Mouse (Mus musculus) fat pad, adult 2 months (tissue): ENCODE measurements around the gene Eed.
"Not testable (repeated sequence)": the region's sequence is repeated elsewhere in the genome, so short reads cannot be mapped to it uniquely, and the experiment has no call there.

Experiments
- DNase-seq: peaks from one replicate; pipeline ENCODE4 v3.0.0-alpha.2; 2011; ENCODE audit warnings: low read depth, low spot score; ENCODE audit errors: extremely low read depth

Gene Eed

DNA sequence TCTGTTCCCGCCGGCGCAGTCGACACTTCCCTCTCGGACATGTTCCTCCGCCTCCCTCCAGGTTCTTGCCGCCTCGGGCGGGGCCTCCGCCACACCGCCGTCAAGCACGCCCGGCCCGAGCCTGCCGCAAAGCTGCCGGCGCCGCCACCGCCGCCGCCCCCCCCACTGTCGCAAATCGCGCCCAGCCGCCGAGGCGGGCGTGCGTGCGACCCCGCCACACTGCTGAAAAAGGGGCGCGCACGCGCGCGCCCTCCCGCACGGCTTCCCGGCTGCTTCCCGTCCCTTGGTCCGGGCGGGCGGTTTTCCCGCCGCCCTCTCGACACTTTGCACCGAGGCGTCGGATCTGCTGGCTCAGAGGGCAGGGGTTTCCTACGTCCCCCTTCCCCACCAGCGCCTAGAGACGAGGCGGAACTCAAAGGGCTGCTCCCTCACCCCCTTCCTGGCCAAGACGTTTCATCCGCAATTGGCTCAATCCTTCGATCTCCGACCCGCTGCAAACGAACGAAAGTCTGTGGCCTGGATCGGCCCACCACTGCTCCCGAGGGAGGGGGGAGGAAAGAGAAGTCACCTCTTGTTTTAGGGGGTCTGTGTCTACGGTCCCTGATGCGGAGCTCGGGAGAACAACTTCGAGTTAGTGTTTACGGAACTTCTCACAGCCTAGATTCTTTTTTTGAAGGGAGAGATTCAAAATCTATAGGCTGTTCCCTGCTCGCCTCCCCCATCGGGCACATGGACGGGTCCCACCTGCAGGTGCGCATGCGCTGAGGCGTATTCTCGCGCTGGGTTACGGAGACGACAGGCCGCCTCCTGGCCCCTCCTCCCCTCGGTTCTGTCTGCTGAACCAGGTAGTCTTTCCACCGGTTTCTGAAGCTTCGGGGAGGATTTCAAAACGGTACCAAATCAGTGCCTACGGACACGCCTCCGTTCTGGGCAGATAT lies at the start of gene Eed:
TSS of gene Eed (minus strand) at position 499 of the 938 bp plus-strand sequence.
- no peak for DNase-seq

DNA sequence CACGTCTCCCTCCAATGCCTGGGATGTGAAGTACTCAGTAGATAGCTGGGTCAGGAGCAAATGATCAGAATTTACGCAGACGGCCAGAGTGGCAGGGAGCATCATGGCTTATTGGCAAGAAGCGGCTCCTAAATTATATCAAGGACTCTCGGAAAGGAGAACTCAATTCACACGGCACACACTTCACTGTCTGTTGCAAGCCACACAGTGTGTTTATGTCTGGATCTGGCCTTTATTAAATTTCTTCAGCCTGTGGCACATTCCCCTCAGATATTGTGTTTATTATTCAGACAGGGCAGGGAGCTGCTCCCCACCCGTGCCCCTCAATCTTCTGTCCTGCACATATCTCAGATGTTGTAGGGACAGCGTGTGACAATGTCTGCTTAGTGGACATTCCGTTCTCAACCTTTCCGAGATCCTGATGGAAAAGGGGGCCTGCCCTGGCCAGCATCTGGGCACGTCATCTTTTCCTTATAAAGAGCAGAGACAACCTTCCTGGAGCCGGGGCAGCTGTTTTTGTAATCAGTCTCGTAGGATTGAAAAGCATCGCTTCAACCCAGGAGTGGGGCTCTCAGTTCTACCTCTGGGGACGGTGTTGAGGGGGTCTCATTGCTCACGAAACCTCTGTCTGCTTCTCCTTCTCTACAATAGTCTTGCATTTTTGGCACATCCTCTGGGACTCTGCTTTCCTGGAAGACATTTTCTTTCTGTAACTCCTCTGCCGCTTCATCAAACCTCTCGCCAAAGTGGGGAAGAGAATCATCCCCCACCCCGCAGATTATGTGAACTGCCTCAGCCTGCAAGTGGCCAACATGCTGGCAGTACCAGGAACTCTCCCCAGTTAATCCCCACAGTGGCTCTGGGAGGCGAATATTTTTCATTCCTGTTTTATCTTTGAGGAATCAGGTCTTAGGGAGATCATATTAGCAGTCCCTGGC lies 49.0 kb upstream of the Eed start:
- no peak for DNase-seq

DNA sequence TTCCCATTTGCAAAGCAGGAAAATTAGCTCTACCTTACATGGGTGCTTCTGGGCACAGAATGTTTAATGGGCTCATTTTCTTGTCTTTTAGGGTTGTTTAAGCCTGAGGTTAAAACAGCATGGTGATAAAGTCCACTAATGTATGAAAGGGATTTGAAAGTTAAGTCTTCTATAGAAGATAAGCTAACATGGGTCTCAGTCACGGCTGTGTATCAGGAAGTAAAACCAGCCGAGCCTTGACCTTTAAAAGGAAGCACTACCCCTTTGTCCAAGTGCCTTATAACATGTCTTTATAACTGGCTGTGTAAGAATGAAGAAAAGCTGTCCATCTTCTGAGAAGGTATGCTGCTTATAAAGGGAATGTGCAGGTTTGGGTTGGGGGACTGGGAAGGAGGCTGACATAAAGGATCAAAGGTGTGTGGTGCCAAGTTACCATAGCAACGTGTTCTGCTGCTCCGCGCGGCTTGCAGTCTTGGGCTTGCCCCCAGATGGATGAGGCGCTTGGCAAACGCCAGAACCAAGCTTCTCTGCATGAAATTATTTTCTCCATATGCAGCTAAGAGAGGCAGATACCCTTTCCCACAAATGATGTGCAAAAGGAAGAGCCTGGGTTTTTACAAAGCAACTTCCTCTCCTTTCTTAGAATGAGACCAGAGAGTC lies 48.2 kb upstream of the Eed start:
- no peak for DNase-seq

GRCm38 (mm10) chr7:90024975-90025374 lies 44.2 kb upstream of the Eed start:
- DNase-seq = no peak

DNA sequence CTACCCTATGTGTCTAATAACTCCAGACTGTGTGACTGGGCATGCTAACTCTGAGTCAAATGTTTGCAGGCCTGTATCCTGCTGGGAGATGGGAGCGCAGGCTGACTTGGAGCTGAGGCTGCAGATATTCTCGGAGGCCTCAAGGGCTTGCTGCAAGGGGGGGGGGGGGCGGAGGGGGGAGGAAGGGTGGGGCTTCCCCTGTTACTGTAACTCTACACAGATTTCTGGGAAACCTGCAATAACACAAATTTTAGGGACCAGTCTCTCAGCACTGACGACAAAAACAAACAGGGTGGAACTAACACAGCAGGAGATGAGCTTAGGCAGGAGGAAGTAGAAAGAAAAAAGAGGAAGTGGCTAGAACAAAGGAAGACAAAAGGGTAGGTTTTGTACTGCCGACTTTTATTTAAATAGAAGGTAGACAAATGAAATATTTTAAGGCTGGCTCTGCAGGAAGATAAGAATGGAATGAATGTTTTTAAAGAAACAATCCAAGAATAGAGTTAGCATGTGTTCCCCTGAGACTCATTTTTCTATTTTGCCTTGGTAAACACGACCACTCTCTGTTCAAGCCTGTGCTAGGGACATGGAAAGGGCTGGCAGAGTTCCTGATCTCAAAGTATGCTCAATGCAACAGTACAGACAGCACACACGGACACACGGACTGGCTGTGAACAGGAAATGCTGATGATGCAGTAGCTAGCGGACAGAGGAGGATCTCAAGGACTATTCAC lies 42.4 kb upstream of the Eed start:
- DNase-seq = no peak

- no peak for DNase-seq
These were observed 39.5 kb upstream of the Eed start for GRCm38 (mm10) chr7:90020331-90020730.

- no peak for DNase-seq
These were observed 38.8 kb upstream of the Eed start for GRCm38 (mm10) chr7:90019570-90019969.

DNA sequence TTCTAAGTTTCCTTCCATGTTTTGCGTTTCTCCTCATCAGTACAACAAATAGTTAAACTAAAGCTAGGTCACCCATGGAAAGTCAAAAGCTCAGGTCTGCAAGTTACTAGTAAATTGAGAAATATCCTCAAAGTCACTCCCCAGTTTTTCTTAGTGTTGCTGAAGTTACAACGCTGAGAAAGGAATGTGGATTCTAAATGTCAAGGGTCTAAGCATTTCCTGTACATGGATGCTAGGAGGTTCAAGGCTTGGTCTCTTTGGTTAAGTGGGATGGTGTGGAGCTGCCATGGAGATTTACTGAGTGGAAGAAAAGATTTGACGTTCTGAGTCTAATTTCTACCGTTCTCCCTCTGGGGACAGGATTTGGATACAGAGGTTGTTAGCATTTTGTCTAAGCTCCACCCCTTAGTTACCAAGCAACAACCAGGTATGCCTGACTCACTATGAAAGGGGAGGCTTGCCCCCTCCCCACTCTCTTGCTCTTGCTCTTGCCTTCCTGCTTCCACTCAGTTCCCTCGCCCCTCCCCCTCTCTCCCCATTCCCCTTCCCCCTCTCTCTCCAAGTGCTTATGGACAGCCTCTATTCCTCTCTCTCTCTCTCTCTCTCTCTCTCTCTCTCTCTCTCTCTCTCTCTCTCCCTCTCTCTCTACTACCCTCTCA lies 36.3 kb upstream of the Eed start:
- no peak for DNase-seq

GRCm38 (mm10) chr7:90016459-90016858 lies 35.7 kb upstream of the Eed start:
- no peak for DNase-seq

DNA sequence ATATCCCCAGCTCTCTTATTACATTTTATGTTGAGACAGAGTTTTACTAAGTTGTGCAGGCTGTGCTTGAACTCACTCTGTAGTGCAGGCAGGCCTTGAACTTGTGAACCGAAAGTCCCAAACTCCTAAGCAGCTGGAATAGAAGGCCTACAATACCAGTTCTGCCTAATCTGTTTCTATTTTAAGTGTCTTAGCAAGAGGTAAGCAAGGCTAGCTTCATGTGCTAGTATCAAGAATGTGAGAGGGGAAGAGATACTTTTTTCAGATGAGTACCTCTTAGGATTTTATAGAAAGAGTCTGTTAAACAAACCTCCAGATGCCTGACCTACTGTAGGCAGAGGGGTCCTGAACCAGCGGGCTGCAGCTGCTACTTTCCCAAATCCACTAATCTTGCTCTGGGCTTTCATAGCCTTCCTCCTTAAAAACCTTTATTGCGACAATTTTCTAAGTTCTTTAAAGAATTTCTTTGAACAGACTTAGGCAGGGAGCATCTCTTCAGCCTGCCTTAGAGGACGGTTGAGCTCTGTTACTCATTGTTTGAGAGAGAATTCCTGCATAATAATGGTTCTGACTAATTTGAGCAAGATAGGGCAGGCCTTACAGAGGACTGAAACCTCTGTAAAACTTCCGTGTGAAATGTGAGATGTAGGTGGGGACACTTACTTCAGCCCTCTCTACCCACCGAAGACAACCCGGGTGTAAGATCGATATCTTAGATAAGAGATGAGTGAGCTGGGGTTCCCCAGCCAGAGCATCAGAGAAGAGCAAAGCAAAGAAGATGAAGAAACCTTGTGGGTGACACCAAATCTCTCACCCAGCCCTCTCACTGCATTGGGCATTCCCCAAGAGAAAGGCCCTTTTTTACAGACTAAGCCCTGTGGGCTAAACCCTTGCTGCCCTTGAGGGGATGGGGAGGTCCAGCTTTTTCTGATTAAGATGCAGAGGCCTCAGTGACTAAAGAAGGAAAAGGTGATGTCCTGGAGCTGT lies 26.2 kb upstream of the Eed start:
- DNase-seq = no peak

GRCm38 (mm10) chr7:90004781-90005180 lies 24.0 kb upstream of the Eed start:
- DNase-seq = no peak

DNA sequence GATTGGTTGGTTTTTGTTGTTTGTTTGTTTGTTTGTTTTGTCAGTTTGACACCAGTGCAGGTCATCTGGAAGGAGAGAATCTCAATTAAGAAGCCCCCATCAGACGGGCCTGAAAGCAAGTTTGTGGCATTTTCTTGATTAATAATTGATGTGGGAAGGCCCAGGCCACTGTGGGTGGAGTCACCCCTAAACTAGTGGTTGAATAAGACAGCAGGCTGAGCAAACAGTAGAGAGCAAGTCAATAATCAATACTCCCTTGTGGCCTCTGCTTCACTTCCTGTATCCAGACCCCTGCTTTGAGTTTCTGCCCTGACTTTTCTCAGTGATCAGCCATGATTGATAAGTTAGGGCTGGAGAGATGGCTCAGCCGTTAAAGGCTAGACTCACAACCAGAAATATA lies 21.6 kb upstream of the Eed start:
- DNase-seq = no peak

DNA sequence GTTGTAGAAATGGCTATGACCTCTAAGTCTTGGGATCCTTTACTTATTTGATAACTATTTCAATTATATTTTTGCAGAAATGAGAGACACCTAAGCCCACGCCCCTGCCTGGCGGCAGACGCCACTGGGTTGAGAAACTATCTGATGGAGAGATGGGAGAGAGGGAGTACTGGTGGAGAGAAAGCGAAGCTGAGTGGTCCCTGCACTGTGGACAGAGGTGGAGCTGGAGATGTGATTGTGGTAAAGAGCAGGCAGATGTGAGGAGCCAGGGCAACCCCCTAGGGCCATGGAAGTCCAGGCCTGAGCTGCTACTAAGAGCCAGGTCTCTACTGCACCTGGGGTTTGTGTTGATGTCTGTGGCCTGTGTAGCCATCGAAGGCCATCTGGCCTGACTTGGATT lies 18.7 kb upstream of the Eed start:
- DNase-seq = no peak

DNA sequence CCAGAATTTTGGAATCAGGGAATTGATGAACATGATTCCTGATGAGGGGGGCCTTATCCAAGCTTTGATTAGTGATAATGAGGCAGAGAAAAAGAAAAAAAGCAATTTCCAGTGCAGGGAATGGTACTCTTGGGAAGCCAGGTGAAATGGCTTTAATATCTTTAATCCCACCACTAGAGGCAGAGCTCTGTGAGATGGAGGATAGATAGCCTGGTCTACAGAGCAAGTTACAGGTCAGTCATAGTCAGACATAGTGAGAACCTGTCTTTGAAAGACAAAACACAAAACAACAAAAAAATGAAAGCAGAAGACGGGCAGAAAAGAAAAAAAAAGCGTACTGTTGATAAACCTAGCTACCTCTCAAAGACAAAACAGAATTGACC lies 17.8 kb upstream of the Eed start:
- DNase-seq = no peak

GRCm38 (mm10) chr7:89998006-89998623 lies 17.3 kb upstream of the Eed start:
- DNase-seq = no peak

GRCm38 (mm10) chr7:89997526-89997925 lies 16.7 kb upstream of the Eed start:
- DNase-seq = not testable (repeated sequence)

GRCm38 (mm10) chr7:89993091-89993490 lies 12.3 kb upstream of the Eed start:
- no peak for DNase-seq

DNA sequence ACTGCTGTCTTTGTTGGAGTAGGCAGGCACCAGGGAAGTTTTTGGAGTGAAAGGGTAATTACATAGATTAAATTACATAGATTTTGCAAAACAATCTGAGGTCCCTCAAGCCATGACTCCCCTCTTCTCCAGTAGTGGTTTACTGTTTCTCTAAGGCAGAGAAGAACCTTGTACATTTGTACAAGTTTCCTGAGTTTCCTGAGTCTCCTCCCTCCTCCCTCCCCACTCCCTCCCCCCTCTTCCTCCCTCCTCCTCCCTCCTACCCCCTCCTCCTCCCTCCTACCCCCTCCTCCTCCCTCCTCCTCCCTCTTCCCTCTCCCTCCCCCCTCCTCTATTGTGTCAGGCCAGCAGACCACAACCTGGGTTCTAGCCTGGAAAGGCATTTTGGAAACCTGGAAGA lies 3.6 kb upstream of the Eed start:
- no peak for DNase-seq
